Mouse (Mus musculus) heart, embryonic 12.5 days (tissue): ENCODE results near the gene Dnaaf3. TPM values are rescaled to one million over a fixed set of nuclear protein-coding genes. Genes with fewer than 3 reads are reported as not detected.

Source experiments
- ATAC-seq: fragments of 200-750 bp; cut with Nextera tagmentation; 2 replicates; pipeline ENCODE4 v1.8.0; 2017; ENCODE audit warnings: moderate TSS enrichment, moderate library complexity; ENCODE audit not compliant: insufficient number of reproducible peaks, low FRiP score
- H3K27ac ChIP-seq: fragments of 300-500 bp; sonication (generic); 2 replicates; pipeline ENCODE4 v1.5.1; 2016; ENCODE audit warnings: mild to moderate bottlenecking, moderate library complexity; ENCODE audit not compliant: poor library complexity, severe bottlenecking
- H3K27me3 ChIP-seq: fragments of 300-500 bp; sonication (generic); replicated peaks from 2 replicates; pipeline ENCODE4 v1.6.1; 2016; ENCODE audit warnings: mild to moderate bottlenecking, moderate library complexity
- H3K36me3 ChIP-seq: fragments of 300-500 bp; sonication (generic); 2 replicates; pipeline ENCODE4 v1.6.1; 2016; ENCODE audit warnings: mild to moderate bottlenecking, moderate library complexity
- H3K4me1 ChIP-seq: fragments of 300-500 bp; sonication (generic); replicated peaks from 2 replicates; pipeline ENCODE4 v1.6.1; 2016; ENCODE audit warnings: mild to moderate bottlenecking
- H3K4me2 ChIP-seq: fragments of 300-500 bp; sonication (generic); 2 replicates; pipeline ENCODE4 v1.6.1; 2016; ENCODE audit warnings: mild to moderate bottlenecking, moderate library complexity
- H3K4me3 ChIP-seq: fragments of 300-500 bp; sonication (generic); 2 replicates; pipeline ENCODE4 v1.5.1; 2016; ENCODE audit warnings: mild to moderate bottlenecking
- H3K9ac ChIP-seq: fragments of 300-500 bp; sonication (generic); 2 replicates; pipeline ENCODE4 v1.6.1; 2016; ENCODE audit warnings: mild to moderate bottlenecking, moderate library complexity
- H3K9me3 ChIP-seq: fragments of 300-500 bp; sonication (generic); replicated peaks from 2 replicates; pipeline ENCODE4 v1.6.1; 2016; ENCODE audit warnings: mild to moderate bottlenecking, moderate library complexity
- WGBS: fragments of 180-500 bp; shearing (Covaris S2); methylation state at CpG from one replicate; pipeline ENCODE4 v1.1.7; 2016; 5-methylcytosine and 5-hydroxymethylcytosine counted together
- polyA plus RNA-seq: library from polyadenylated mRNA; unstranded; fragments of >200 nt; fragmentation: Nextera tagmentation; extraction: Ambion mirVana; gene quantifications from 2 replicates; pipeline ENCODE4 v1.2.1, GENCODE M21; 2016

Dnaaf3 gene
- polyA plus RNA-seq, 1 experiment from 2014 or later: 0.83 TPM

DNA sequence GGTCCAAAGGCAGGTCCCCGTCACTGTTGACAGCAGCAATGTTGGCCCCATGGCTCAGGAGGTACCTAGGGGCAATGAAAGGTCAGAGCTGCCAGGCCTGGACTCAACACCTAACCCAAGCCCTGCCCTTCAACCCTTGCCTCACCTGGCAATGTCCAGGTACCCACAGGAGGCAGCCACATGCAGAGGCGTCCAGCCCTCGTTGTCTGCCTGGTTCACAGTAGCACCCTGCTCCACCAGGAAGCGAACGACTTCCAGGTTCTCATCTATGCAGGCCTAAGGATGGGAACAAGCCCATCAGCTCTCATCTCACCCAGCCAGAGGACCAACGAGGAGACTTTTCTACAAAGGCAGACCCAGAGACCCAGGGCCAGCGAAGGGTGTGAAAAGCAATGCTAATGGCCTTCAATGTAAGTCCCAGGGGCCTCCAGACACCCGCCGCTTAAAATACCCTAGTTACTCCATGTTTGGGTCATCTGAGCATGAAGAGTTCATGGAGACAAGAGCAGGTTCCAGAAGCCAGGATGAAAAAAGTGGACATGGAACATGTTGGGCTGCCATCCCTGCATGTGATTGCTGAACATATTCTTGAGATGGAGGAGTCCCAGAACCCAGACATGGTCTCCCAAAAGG lies 34.9 kb downstream of the Dnaaf3 start:
- no peaks in the 10 kb centered on the region for H3K27me3 ChIP-seq
- no peak for ATAC-seq
- H3K4me2 ChIP-seq: no peak overlapping the region
- 84% methylated on average over 9 of the region's 9 CpGs for WGBS
- H3K4me3 ChIP-seq: no peak overlapping the region
- H3K27ac ChIP-seq: no peak overlapping the region
- no peaks in the 10 kb centered on the region for H3K9me3 ChIP-seq
- peaks cover 47% of the 10 kb centered on the region for H3K36me3 ChIP-seq
- H3K4me1 ChIP-seq: peaks cover 50% of the 10 kb centered on the region
- H3K9ac ChIP-seq: no peak overlapping the region

DNA sequence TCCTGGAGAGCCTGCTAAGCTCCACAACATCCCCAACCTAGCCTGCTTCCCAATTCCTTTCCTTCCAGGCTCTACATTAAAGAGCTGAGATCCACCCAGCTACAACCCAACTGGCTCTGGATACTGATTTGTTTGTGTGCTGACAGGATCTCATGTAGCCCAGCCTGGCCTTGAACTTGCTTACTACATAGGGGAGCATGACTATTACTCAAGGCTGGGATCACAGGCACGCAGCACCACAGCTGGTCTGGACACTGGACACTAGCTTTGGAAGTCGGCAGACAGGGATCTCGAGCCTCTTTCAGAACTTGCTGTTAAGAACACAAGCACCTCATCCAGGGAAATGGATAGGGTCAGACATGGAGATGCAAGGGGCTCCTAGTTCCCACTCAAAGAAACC lies 35.8 kb downstream of the Dnaaf3 start:
- H3K4me2 ChIP-seq: no peak overlapping the region
- H3K27ac ChIP-seq: no peak overlapping the region
- 91% methylated on average over 3 of the region's 3 CpGs for WGBS
- H3K4me3 ChIP-seq: no peak overlapping the region
- H3K9me3 ChIP-seq: no peaks in the 10 kb centered on the region
- H3K27me3 ChIP-seq: no peaks in the 10 kb centered on the region
- no peak for ATAC-seq
- H3K36me3 ChIP-seq: peaks cover 51% of the 10 kb centered on the region
- no peak overlapping the region for H3K9ac ChIP-seq
- H3K4me1 ChIP-seq: peaks cover 57% of the 10 kb centered on the region

DNA sequence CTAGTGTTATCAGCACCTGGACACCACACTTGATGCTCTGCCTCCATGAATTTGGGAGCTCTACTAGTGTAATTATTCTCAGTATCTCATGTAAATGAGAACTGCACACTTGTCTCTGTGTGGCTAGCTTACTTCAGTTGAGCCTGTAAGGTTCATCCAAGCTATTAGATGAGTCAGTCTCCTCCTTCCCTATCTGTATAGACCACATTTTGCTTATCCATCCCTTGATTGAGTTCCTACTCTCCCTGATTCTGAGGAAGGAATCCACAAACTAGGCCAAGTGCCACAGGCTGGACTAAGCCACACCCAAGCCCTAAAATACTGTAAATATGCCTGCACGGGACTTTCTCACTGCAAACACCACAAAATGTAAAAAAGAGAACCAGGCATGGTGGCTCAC lies 38.3 kb downstream of the Dnaaf3 start:
- WGBS: 61% methylated on average over 1 of the region's 1 CpGs
- no peak for ATAC-seq
- Histone ChIP-seq H3K4me1 (peaks cover 55% of the 10 kb centered on the region), H3K4me2 (no peak overlapping the region), H3K27ac (no peak overlapping the region), H3K9ac (no peak overlapping the region), H3K4me3 (no peak overlapping the region), H3K9me3 (no peaks in the 10 kb centered on the region), H3K36me3 (peaks cover 68% of the 10 kb centered on the region), H3K27me3 (no peaks in the 10 kb centered on the region)

DNA sequence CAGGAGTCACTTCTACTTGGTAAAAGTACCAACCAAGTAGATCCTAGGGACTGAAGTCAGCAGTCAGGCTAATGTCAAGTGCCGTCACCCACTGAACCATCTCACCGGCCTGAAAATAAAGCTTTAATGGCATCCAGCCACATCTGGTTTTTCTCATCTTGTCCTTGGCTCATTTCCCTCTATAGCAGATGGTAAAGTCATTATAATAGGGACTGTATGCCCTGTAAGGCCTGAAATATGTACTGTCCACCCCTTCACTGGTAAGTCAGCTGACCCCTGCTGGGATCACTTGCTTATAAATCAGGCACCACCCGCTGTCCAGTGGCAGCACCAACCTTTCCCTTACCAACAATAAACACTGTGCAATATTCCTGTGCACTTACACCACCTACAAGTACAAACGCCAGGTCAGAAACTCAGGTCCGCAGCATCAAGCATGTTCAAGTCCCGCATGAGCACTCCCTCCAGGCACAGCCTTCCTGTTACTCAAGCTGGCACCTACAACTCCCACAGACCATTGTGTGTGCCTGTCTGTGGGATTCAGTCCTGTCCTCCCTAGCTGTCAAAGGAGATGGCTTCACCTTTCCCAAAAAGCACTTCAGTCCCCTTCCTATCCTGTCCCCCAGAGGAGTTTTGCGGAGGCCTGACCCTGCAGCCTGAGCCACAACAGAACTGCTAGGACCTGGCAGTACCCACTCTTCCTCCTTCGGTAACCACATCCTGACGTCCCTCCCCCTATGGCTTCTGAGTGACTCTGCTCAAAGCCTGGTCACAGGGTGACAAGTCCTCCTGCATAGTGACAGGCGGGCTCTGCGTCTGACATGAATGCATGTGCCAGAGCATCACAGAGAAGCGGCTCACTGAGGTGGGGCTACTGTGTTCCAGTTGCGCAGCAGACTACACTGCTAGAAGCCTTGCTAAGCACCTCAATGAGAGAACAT lies 39.7 kb downstream of the Dnaaf3 start:
- no peak overlapping the region for H3K4me3 ChIP-seq
- ATAC-seq: no peak
- no peak overlapping the region for H3K4me2 ChIP-seq
- peaks cover 82% of the 10 kb centered on the region for H3K36me3 ChIP-seq
- peaks cover 40% of the 10 kb centered on the region for H3K4me1 ChIP-seq
- peak overlapping the region; percentile 20; the same call in 1 of the 2 replicates for H3K9ac ChIP-seq
- H3K27me3 ChIP-seq: no peaks in the 10 kb centered on the region
- 77% methylated on average over 13 of the region's 13 CpGs for WGBS
- no peaks in the 10 kb centered on the region for H3K9me3 ChIP-seq
- peak overlapping the region; percentile 45 for H3K27ac ChIP-seq

DNA sequence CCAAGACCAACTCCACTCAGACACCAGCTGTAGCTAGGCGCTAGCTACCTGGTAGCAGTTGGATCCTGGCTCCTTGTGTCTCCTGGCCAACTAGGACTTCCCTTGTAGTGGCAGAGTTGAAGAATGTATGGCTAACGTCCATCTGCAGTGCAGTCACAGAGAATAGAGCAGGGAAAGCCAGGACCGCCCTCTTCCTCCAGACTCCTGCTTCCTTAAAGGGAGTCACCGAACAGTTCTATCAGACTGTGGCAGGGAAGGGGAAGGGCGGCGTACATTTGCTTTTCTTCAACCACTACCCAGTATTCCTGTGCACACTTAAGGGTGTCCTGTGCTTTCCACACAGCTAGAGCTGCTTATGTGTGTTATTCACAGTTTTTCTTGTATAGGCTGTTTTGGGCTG lies 40.9 kb downstream of the Dnaaf3 start:
- H3K9me3 ChIP-seq: no peaks in the 10 kb centered on the region
- peak overlapping the region; percentile 83 for H3K27ac ChIP-seq

DNA sequence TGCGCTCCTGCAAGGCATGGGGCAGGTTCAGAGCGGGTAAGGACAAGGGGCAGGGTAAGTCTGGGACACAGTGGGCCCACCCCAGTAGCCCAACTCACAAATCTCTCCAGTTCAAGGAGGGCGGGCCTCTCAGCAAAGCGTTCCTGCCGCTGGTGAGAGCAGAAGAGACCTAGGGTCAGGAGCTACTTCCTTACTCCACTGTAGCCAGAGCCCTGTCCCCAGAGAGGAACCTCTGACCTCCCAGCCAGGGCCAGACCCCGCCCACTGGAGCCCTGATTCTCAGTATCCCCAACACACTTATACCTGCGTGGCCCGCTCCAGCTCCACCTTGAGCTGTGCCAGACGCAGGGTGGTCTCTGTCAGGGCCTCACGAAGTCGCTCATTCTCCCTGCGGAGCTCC lies 50.0 kb downstream of the Dnaaf3 start:
- WGBS: 85% methylated on average over 12 of the region's 12 CpGs

More for the DNA sequence above, 40.9 kb downstream of the Dnaaf3 start:
- no peaks in the 10 kb centered on the region for H3K27me3 ChIP-seq
- peaks cover 79% of the 10 kb centered on the region for H3K36me3 ChIP-seq
- H3K4me3 ChIP-seq: no peak overlapping the region
- H3K4me2 ChIP-seq: no peak overlapping the region
- ATAC-seq: peak; percentile 75; the same call in 1 of the 2 replicates
- WGBS: 53% methylated on average over 6 of the region's 6 CpGs
- no peak overlapping the region for H3K9ac ChIP-seq
- H3K4me1 ChIP-seq: peaks cover 32% of the 10 kb centered on the region

DNA sequence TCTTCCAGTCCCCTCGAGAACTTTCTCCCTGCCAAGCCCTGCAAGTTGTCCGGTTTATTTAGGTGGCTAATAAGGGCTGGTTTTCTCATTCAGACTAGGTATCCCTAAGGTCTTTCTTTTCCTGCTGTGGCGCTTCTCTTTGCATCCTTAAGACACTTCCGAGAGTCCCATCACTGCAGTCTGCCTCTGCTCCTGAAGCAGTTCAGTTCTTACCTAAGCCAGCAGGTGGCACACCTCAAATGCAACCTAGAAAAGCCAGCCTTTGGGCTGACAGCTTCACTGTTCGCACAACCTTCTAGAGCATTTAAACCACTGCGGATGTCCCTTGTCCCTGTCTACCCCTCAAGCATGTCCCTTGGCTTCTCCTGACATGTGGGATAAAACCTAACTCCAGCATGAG lies 52.6 kb downstream of the Dnaaf3 start:
- Histone ChIP-seq H3K27ac (no peak overlapping the region), H3K4me2 (peak overlapping the region; percentile 93; the same call in 1 of the 2 replicates), H3K9me3 (no peaks in the 10 kb centered on the region; the same call in 1 of the 2 replicates), H3K27me3 (peaks cover 7% of the 10 kb centered on the region; the same call in 1 of the 2 replicates), H3K4me1 (peaks cover 20% of the 10 kb centered on the region), H3K9ac (0 out of 2 replicates have a peak overlapping the region, but pooled peaks have one; percentile 65), H3K36me3 (peaks cover 45% of the 10 kb centered on the region), H3K4me3 (no peak overlapping the region)
- WGBS: 26% methylated on average over 6 of the region's 6 CpGs
- ATAC-seq: no peak

More for the DNA sequence above, 50.0 kb downstream of the Dnaaf3 start:
- peaks cover 20% of the 10 kb centered on the region for H3K4me1 ChIP-seq
- H3K27ac ChIP-seq: no peak overlapping the region
- no peak overlapping the region for H3K4me3 ChIP-seq
- no peak overlapping the region for H3K4me2 ChIP-seq
- H3K9me3 ChIP-seq: no peaks in the 10 kb centered on the region
- H3K36me3 ChIP-seq: peaks cover 68% of the 10 kb centered on the region
- no peaks in the 10 kb centered on the region for H3K27me3 ChIP-seq
- H3K9ac ChIP-seq: no peak overlapping the region
- no peak for ATAC-seq

DNA sequence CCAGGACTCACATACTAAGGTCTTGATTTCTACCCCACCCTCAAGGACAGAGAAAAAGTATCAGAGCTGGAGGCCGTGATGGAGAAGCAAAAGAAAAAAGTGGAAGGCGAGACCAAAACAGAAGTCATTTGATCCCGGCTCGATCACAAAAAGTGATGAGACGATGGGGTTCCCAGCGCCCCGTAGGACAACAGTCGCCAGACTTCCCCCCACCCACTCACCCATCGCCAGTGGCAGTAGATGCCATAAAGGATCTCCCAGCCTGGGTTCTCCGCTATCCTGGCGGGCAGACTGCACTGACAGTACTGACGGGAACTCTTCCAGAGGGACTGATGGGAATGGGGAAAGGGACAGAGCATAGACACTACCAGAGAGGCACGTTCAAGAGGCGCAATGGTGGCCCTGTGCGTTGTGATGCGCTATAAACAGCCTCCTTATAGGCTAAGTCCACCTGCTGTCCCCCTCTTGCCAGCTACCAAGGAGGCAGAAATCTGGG lies 53.4 kb downstream of the Dnaaf3 start:
- no peak for ATAC-seq
- no peaks in the 10 kb centered on the region; the same call in 1 of the 2 replicates for H3K9me3 ChIP-seq
- peaks cover 36% of the 10 kb centered on the region for H3K36me3 ChIP-seq
- peaks cover 15% of the 10 kb centered on the region for H3K27me3 ChIP-seq
- peak overlapping the region; percentile 63 for H3K4me3 ChIP-seq
- H3K4me1 ChIP-seq: peaks cover 26% of the 10 kb centered on the region
- H3K27ac ChIP-seq: peak overlapping the region; percentile 97
- peak overlapping the region; percentile 93 for H3K4me2 ChIP-seq
- 7% methylated on average over 16 of the region's 16 CpGs for WGBS
- H3K9ac ChIP-seq: peak overlapping the region; percentile 65

DNA sequence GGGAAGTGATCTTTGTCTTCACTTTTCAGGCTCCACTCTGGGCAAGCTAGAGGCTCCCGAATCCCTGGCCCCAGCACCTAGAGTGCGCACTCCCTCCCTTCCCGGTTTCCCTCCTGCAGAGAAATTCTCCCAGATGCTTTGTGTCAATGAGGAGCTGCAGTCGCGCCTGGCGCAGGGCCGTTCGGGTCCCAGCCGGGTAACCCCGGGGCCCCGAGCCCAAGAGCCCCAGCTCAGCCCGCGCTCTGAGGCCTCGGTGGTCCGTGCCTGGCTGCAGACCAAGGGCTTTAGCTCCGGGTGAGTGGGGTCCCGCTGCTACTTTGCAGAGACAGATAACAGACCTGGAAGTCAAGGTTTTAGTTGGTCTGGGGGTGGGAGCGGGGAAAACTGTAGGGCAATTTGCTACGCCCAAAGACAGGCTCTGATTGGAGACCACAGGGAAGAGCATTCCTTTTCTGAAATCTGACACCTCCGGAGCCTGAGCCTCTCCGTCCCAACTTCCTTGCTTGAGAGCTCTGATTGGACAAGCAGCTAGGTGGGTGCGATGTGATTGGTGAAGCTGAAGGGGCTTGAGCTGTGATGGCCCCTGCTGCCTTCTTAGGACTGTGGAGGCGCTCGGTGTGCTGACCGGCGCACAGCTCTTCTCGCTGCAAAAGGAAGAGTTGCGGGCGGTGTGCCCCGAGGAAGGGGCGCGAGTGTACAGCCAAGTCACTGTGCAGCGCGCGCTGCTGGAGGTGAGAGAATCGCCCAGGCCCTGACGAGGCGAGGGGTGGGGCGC lies 54.0 kb downstream of the Dnaaf3 start:
- WGBS: under 1% methylated on average over 39 of the region's 39 CpGs
- H3K9me3 ChIP-seq: no peaks in the 10 kb centered on the region; the same call in 1 of the 2 replicates
- H3K27me3 ChIP-seq: peaks cover 21% of the 10 kb centered on the region
- peak; percentile 91 for ATAC-seq
- H3K9ac ChIP-seq: peak overlapping the region; percentile 71
- peak overlapping the region; percentile 97 for H3K27ac ChIP-seq
- H3K4me3 ChIP-seq: peak overlapping the region; percentile 63
- peak overlapping the region; percentile 93 for H3K4me2 ChIP-seq
- H3K36me3 ChIP-seq: peaks cover 30% of the 10 kb centered on the region
- H3K4me1 ChIP-seq: peaks cover 27% of the 10 kb centered on the region

DNA sequence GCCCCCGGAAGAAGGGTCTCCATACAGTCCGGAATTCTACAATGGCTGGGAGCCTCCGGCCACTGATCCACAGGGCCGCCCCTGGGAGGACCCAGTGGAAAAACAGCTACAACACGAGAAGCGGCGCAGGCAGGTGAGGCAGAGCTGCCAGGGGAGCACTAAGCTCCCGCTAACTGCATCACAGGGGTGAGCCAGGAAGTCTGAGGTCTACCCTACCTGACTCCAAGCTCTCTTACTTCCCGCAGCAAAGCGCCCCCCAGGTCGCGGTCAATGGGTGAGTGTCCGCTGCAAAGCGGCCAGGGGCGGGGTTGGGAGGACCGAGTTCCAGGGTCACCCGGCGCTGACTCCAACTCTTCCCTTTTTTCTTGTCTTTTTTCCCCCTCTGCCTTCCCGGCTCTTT lies 58.3 kb downstream of the Dnaaf3 start:
- peak overlapping the region; percentile 57 for H3K4me2 ChIP-seq
- peak overlapping the region; percentile 27; the same call in 1 of the 2 replicates for H3K9ac ChIP-seq
- H3K9me3 ChIP-seq: no peaks in the 10 kb centered on the region; the same call in 1 of the 2 replicates
- peak overlapping the region; percentile 23 for H3K4me3 ChIP-seq
- H3K27ac ChIP-seq: no peak overlapping the region
- peaks cover 51% of the 10 kb centered on the region for H3K27me3 ChIP-seq
- no peaks in the 10 kb centered on the region for H3K36me3 ChIP-seq
- no peak for ATAC-seq
- 7% methylated on average over 19 of the region's 19 CpGs for WGBS
- H3K4me1 ChIP-seq: peaks cover 16% of the 10 kb centered on the region
